Comparison of ENCODE assay signal across 10 mouse cellular contexts in the genomic region with DNA sequence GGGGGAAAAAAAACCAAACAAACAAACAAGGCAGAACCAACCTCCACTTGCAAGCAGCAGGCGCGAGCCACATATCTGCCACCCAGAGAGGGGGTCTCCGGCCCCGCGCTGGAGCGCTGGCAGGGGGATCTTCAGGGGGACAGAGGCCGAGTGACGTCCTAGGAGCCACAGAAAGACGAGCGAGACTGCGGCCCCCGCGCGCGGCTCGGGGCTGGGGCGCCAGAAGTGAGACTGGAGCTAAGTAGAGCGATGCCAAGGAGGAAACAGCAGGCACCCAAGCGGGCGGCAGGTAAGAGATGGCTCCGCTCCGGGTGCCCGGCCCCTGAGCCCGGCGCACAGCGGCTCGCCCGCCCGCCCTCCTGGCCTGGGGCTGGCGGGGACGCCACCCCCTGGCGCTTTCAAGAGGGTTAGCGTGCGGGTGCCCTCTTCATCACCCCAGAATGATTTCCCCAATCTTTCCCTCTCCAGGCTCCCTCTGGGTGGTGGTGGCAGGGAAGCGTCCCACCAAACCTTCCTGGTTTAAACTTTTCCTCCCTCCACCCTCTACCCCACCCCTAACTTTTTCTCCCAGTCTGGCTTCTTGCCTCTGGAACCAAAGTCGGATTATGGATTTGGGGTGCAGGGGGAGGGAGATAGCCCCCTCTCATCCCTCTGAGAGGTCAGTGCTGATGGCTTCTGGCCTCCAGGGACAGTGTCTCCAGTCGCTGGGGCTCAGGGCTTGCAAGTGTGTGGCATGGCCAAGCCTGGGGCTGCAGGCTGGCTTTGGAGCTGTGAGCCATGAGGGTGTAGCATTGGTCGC. TPM values are rescaled to one million over a fixed set of nuclear protein-coding genes. Genes with fewer than 3 reads are reported as not detected.
DNase-seq lines count a peak whose midpoint lies in the region; ATAC-seq lines count a peak whose summit lies in the region.
"Had no signal": no experiment of that assay in that cellular context is flagged by ENCODE, and none has a peak within 500 bp of the region (broad histone marks: within the 10 kb centered on the region; RNA-seq: fewer than 3 reads in every experiment).

No protein-coding gene starts in this region.

- peak overlapping the region; percentile 53 for H3K9ac ChIP-seq in forebrain, embryonic 16.5 days (replicated peaks; ENCODE audit: low read depth, low read length)
- H3K9ac ChIP-seq in hindbrain, embryonic 11.5 days (ENCODE audit: low read depth, low read length) = peak overlapping the region; percentile 83
- H3K9ac ChIP-seq in limb, embryonic 15.5 days = peak overlapping the region; percentile 74
- peak overlapping the region; percentile 98 for H3K9ac ChIP-seq in neural tube, embryonic 13.5 days

- H3K27me3 ChIP-seq in erythroblast, embryonic 14.5 days (ENCODE audit: control insufficient read depth) = peaks cover 9% of the 10 kb centered on the region
- H3K27me3 ChIP-seq in forebrain, embryonic 16.5 days (replicated peaks; ENCODE audit: control insufficient read depth, insufficient read depth, low read length) = peaks cover 2% of the 10 kb centered on the region; the same call in 1 of the 2 replicates
- no peaks in the 10 kb centered on the region for H3K27me3 ChIP-seq in hindbrain, embryonic 11.5 days (ENCODE audit: control insufficient read depth, insufficient read depth, low read length)
- no peaks in the 10 kb centered on the region for H3K27me3 ChIP-seq in limb, embryonic 15.5 days
- no peaks in the 10 kb centered on the region for H3K27me3 ChIP-seq in neural tube, embryonic 13.5 days
- H3K27me3 ChIP-seq: CH12.LX had no signal

- H3K36me3 ChIP-seq in erythroblast, embryonic 14.5 days (ENCODE audit: control insufficient read depth) = no peaks in the 10 kb centered on the region
- H3K36me3 ChIP-seq in forebrain, embryonic 16.5 days (ENCODE audit: control insufficient read depth, insufficient read depth) = no peaks in the 10 kb centered on the region
- H3K36me3 ChIP-seq in hindbrain, embryonic 11.5 days (ENCODE audit: control insufficient read depth, insufficient read depth, low read length) = no peaks in the 10 kb centered on the region
- no peaks in the 10 kb centered on the region for H3K36me3 ChIP-seq in limb, embryonic 15.5 days
- H3K36me3 ChIP-seq in neural tube, embryonic 13.5 days = no peaks in the 10 kb centered on the region

- peak; percentile 62 for DNase-seq in adrenal gland, adult 2 months
- DNase-seq in hindbrain, embryonic 11.5 days (ENCODE audit: low spot score) = peak; percentile 64
- peak; percentile 30 for DNase-seq in yolk sac, embryonic 10.5 days (ENCODE audit: low spot score)

- ATAC-seq in erythroblast, adult 5-6 weeks (replicated peaks; ENCODE audit: low FRiP score, poor library complexity, severe bottlenecking) = no peak
- peak; percentile 51 for ATAC-seq in forebrain, embryonic 16.5 days
- ATAC-seq in hindbrain, embryonic 11.5 days (ENCODE audit: low FRiP score) = peak; percentile 53; the same call in 1 of the 2 replicates
- no peak for ATAC-seq in limb, embryonic 15.5 days (ENCODE audit: insufficient number of reproducible peaks, low FRiP score, low TSS enrichment, low read depth)
- peak; percentile 49 for ATAC-seq in neural tube, embryonic 13.5 days (ENCODE audit: low read depth)

- peak overlapping the region; percentile 0; the same call in 1 of the 2 replicates for H3K27ac ChIP-seq in forebrain, embryonic 16.5 days (ENCODE audit: low read length)
- H3K27ac ChIP-seq in hindbrain, embryonic 11.5 days (ENCODE audit: low read depth, low read length) = peak overlapping the region; percentile 60
- peak overlapping the region; percentile 87 for H3K27ac ChIP-seq in limb, embryonic 15.5 days
- peak overlapping the region; percentile 94 for H3K27ac ChIP-seq in neural tube, embryonic 13.5 days (replicated peaks)

- no peaks in the 10 kb centered on the region for H3K4me1 ChIP-seq in erythroblast, embryonic 14.5 days (ENCODE audit: control insufficient read depth)
- H3K4me1 ChIP-seq in forebrain, embryonic 16.5 days (replicated peaks; ENCODE audit: control insufficient read depth, insufficient read depth, low read length) = peaks cover 20% of the 10 kb centered on the region
- H3K4me1 ChIP-seq in hindbrain, embryonic 11.5 days (replicated peaks; ENCODE audit: control insufficient read depth, insufficient read depth, low read length) = no peaks in the 10 kb centered on the region; the same call in none of the 2 replicates
- H3K4me1 ChIP-seq in limb, embryonic 15.5 days = peaks cover 19% of the 10 kb centered on the region
- H3K4me1 ChIP-seq in neural tube, embryonic 13.5 days (replicated peaks) = peaks cover 53% of the 10 kb centered on the region

- H3K4me2 ChIP-seq in forebrain, embryonic 16.5 days (ENCODE audit: low read length) = peak overlapping the region; percentile 72
- H3K4me2 ChIP-seq in hindbrain, embryonic 11.5 days (replicated peaks; ENCODE audit: low read depth, low read length) = peak overlapping the region; percentile 98
- peak overlapping the region; percentile 90 for H3K4me2 ChIP-seq in limb, embryonic 15.5 days
- H3K4me2 ChIP-seq in neural tube, embryonic 13.5 days = peak overlapping the region; percentile 75

- WGBS in forebrain, embryonic 16.5 days = under 1% methylated on average over 38 of the region's 38 CpGs
- WGBS in hindbrain, embryonic 11.5 days = under 1% methylated on average over 27 of the region's 38 CpGs
- WGBS in limb, embryonic 15.5 days = under 1% methylated on average over 38 of the region's 38 CpGs
- WGBS in neural tube, embryonic 13.5 days = under 1% methylated on average over 38 of the region's 38 CpGs

- H3K4me3 ChIP-seq in erythroblast, embryonic 14.5 days (replicated peaks) = peak overlapping the region; percentile 51
- H3K4me3 ChIP-seq in forebrain, embryonic 16.5 days (replicated peaks; ENCODE audit: low read length) = peak overlapping the region; percentile 48
- H3K4me3 ChIP-seq in hindbrain, embryonic 11.5 days (ENCODE audit: low read depth, low read length) = peak overlapping the region; percentile 67
- H3K4me3 ChIP-seq in limb, embryonic 15.5 days = peak overlapping the region; percentile 65
- H3K4me3 ChIP-seq in neural tube, embryonic 13.5 days = peak overlapping the region; percentile 81

- peaks cover 2% of the 10 kb centered on the region; the same call in 1 of the 2 replicates for H3K9me3 ChIP-seq in erythroblast, embryonic 14.5 days (ENCODE audit: control insufficient read depth, low read length)
- no peaks in the 10 kb centered on the region for H3K9me3 ChIP-seq in forebrain, embryonic 16.5 days (ENCODE audit: control insufficient read depth, low read length)
- no peaks in the 10 kb centered on the region for H3K9me3 ChIP-seq in hindbrain, embryonic 11.5 days (ENCODE audit: control insufficient read depth, low read length)
- H3K9me3 ChIP-seq in limb, embryonic 15.5 days = no peaks in the 10 kb centered on the region
- no peaks in the 10 kb centered on the region for H3K9me3 ChIP-seq in neural tube, embryonic 13.5 days

RNA-seq across cellular contexts. Expression of a gene that starts 0.9 kb away (rescaled TPM):
- not detected in 2 replicates for polyA plus RNA-seq in erythroblast, embryonic 14.5 days (2012)
- total RNA-seq in erythroblast, adult 5-6 weeks (2015; ENCODE audit: low replicate concordance) = not detected in 2 replicates
- not detected in 2 replicates for total RNA-seq in erythroblast, adult 5-6 weeks (2017; ENCODE audit: low replicate concordance)
- 10 to 100 TPM; 50.7 to 50.9 TPM for total RNA-seq in adrenal gland, adult 2 months (2021)
- polyA plus RNA-seq in adrenal gland, adult 2 months (2012; rRNA removed) = 16.3 and 19.4 TPM in 2 replicates
- 6.1 and 12.0 TPM in 2 replicates for polyA plus RNA-seq in forebrain, embryonic 16.5 days (2015; fragmentation: Nextera tagmentation; extraction: Ambion mirVana)
- polyA plus RNA-seq in hindbrain, embryonic 11.5 days (2014; fragmentation: Nextera tagmentation; extraction: Ambion mirVana) = 5.9 and 6.4 TPM in 2 replicates
- 9.1 and 9.8 TPM in 2 replicates for polyA plus RNA-seq in limb, embryonic 15.5 days (2015; fragmentation: Nextera tagmentation; extraction: Ambion mirVana)
- 50.6 and 54.6 TPM in 2 replicates for polyA plus RNA-seq in neural tube, embryonic 13.5 days (2015; fragmentation: Nextera tagmentation; extraction: Ambion mirVana)
- total RNA-seq: CH12.LX had no signal

RNA-seq across cellular contexts. Expression of a gene that starts 46.1 kb away (rescaled TPM):
- polyA plus RNA-seq in erythroblast, embryonic 14.5 days (2012) = not detected in 2 replicates
- not detected in 2 replicates for total RNA-seq in erythroblast, adult 5-6 weeks (2015; ENCODE audit: low replicate concordance)
- not detected in 2 replicates for total RNA-seq in erythroblast, adult 5-6 weeks (2017; ENCODE audit: low replicate concordance)
- total RNA-seq in adrenal gland, adult 2 months (2021) = not detected
- polyA plus RNA-seq in adrenal gland, adult 2 months (2012; rRNA removed) = not detected in 2 replicates
- polyA plus RNA-seq in forebrain, embryonic 16.5 days (2015; fragmentation: Nextera tagmentation; extraction: Ambion mirVana) = not detected in 2 replicates
- polyA plus RNA-seq in hindbrain, embryonic 11.5 days (2014; fragmentation: Nextera tagmentation; extraction: Ambion mirVana) = not detected in 2 replicates
- not detected in 2 replicates for polyA plus RNA-seq in limb, embryonic 15.5 days (2015; fragmentation: Nextera tagmentation; extraction: Ambion mirVana)
- polyA plus RNA-seq in neural tube, embryonic 13.5 days (2015; fragmentation: Nextera tagmentation; extraction: Ambion mirVana) = not detected in 2 replicates
- total RNA-seq: CH12.LX; gastrocnemius, adult 8-10 months had no signal

Comparison
In these comparisons a context has a peak if more than half of its experiments do, and no peak if none do; other contexts are left out.
1. ATAC-seq: peak in forebrain, embryonic 16.5 days (single experiment), hindbrain, embryonic 11.5 days (single experiment) and neural tube, embryonic 13.5 days (single experiment); none in erythroblast, adult 5-6 weeks (single experiment) and limb, embryonic 15.5 days (single experiment).
2. H3K27ac ChIP-seq: peak in every context shown above with its lines; median percentile 94 in neural tube, embryonic 13.5 days; 87 in limb, embryonic 15.5 days; 60 in hindbrain, embryonic 11.5 days; 0 in forebrain, embryonic 16.5 days.
3. Peak in every context shown above with its lines, with median percentiles within 50 percentile points of each other: H3K4me3 ChIP-seq, DNase-seq, H3K4me2 ChIP-seq and H3K9ac ChIP-seq.